ENCODE assay signal across 8 mouse cellular contexts in the genomic region with DNA sequence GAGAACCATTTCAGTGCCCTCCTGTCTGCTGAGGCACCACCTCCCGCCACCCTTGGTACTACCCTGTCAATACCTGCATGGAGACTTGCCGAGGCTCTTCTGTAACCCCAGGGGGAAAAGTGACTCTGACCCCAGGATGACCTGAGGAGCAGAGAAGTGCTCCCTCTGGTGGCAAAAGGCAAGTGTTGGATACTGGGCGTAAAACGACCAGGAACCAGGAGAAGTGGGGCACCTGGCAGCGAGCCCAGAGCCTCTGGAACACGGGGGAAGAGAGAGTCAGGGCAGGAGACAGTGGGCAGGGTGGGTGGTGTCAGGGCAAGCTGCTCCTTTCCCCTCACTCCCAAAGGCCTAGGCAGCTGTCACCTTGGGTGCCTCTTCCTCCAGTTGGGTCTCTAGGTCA. TPM values are rescaled to one million over a fixed set of nuclear protein-coding genes. Genes with fewer than 3 reads are reported as not detected.
A peak's percentile ranks its signal among the peaks of the same experiment; 100 is the strongest.
DNase-seq lines count a peak whose midpoint lies in the region; ATAC-seq lines count a peak whose summit lies in the region.

No protein-coding gene starts in this region.

- peaks cover 60% of the 10 kb centered on the region for H3K4me1 ChIP-seq in forebrain, embryonic 13.5 days
- peaks cover 23% of the 10 kb centered on the region for H3K4me1 ChIP-seq in forebrain, embryonic 11.5 days (replicated peaks; ENCODE audit: control insufficient read depth, insufficient read depth, low read length)

- no peak overlapping the region for H3K4me2 ChIP-seq in forebrain, embryonic 13.5 days
- H3K4me2 ChIP-seq in forebrain, embryonic 11.5 days (ENCODE audit: low read depth, low read length, severe bottlenecking), result no peak overlapping the region

- 20% methylated on average over 6 of the region's 6 CpGs for WGBS in forebrain, embryonic 13.5 days
- WGBS in forebrain, embryonic 11.5 days, result 42% methylated on average over 6 of the region's 6 CpGs

- H3K27ac ChIP-seq in forebrain, embryonic 13.5 days, result no peak overlapping the region
- H3K27ac ChIP-seq in forebrain, embryonic 11.5 days (ENCODE audit: low read depth, low read length), result no peak overlapping the region

- H3K36me3 ChIP-seq in forebrain, embryonic 13.5 days (ENCODE audit: poor library complexity, severe bottlenecking), result peaks cover 35% of the 10 kb centered on the region
- H3K36me3 ChIP-seq in forebrain, embryonic 11.5 days (ENCODE audit: control insufficient read depth, insufficient read depth, low read length), result peaks cover 2% of the 10 kb centered on the region; the same call in 1 of the 2 replicates

- intact Hi-C loops in heart, postnatal 10 days (cut with DNase I), result no loop called here

- DNase-seq in forebrain, embryonic 11.5 days (ENCODE audit: low spot score), result no peak
- DNase-seq in right cerebral cortex, adult 18-20 months, result peak; percentile 60
- no peak for DNase-seq in right cerebral cortex, postnatal 36 days (ENCODE audit: low spot score in 2 of 2)
- peak; percentile 82 for DNase-seq in cerebellum, adult 9-10 months
- peak; percentile 51 to 76 for DNase-seq in heart, postnatal 10 days
- no peak for DNase-seq in yolk sac, embryonic 10.5 days (ENCODE audit: low spot score)

- no peaks in the 10 kb centered on the region for H3K27me3 ChIP-seq in forebrain, embryonic 13.5 days
- no peaks in the 10 kb centered on the region; the same call in 1 of the 2 replicates for H3K27me3 ChIP-seq in forebrain, embryonic 11.5 days (ENCODE audit: control insufficient read depth, insufficient read depth, low read length)

- no peak overlapping the region for H3K4me3 ChIP-seq in forebrain, embryonic 13.5 days
- H3K4me3 ChIP-seq in forebrain, embryonic 11.5 days (ENCODE audit: low read depth, low read length), result no peak overlapping the region

- H3K9ac ChIP-seq in forebrain, embryonic 13.5 days, result peak overlapping the region; percentile 48; the same call in 1 of the 2 replicates
- H3K9ac ChIP-seq in forebrain, embryonic 11.5 days (ENCODE audit: low read length), result no peak overlapping the region

- H3K9me3 ChIP-seq in forebrain, embryonic 13.5 days (replicated peaks), result no peaks in the 10 kb centered on the region
- H3K9me3 ChIP-seq in forebrain, embryonic 11.5 days (ENCODE audit: control insufficient read depth, low read length), result no peaks in the 10 kb centered on the region

- ATAC-seq in forebrain, embryonic 13.5 days, result no peak
- no peak for ATAC-seq in forebrain, embryonic 11.5 days (replicated peaks; ENCODE audit: low FRiP score)
- ATAC-seq in megakaryocyte, adult 5-6 weeks (ENCODE audit: poor library complexity, severe bottlenecking), result peak; percentile 28

RNA-seq across cellular contexts. Expression of gene Slc25a22, which starts 2.9 kb away (rescaled TPM):
- polyA plus RNA-seq in forebrain, embryonic 13.5 days (2015; fragmentation: Nextera tagmentation; extraction: Ambion mirVana), result 58.2 and 65.1 TPM in 2 replicates
- 43.2 and 46.0 TPM in 2 replicates for polyA plus RNA-seq in forebrain, embryonic 11.5 days (2014; fragmentation: Nextera tagmentation; extraction: Ambion mirVana)
- total RNA-seq in heart, postnatal 10 days (2021), result 10 to 100 TPM; 53.3 to 59.8 TPM
- total RNA-seq in megakaryocyte, adult 5-6 weeks (2015), result 14.6 and 15.0 TPM in 2 replicates
- 3.2 and 6.4 TPM in 2 replicates for total RNA-seq in megakaryocyte, adult 5-6 weeks (2017)

RNA-seq across cellular contexts. Expression of gene Pidd1, which starts 3.2 kb away (rescaled TPM):
- 10.9 and 13.4 TPM in 2 replicates for polyA plus RNA-seq in forebrain, embryonic 13.5 days (2015; fragmentation: Nextera tagmentation; extraction: Ambion mirVana)
- polyA plus RNA-seq in forebrain, embryonic 11.5 days (2014; fragmentation: Nextera tagmentation; extraction: Ambion mirVana), result 22.3 TPM in 2 replicates
- total RNA-seq in heart, postnatal 10 days (2021), result 1 to 10 TPM; 2.3 to 3.5 TPM
- 7.1 and 8.1 TPM in 2 replicates for total RNA-seq in megakaryocyte, adult 5-6 weeks (2015)
- total RNA-seq in megakaryocyte, adult 5-6 weeks (2017), result 6.1 and 10.5 TPM in 2 replicates

RNA-seq across cellular contexts. Expression of gene Rplp2, which starts 6.6 kb away (rescaled TPM):
- polyA plus RNA-seq in forebrain, embryonic 13.5 days (2015; fragmentation: Nextera tagmentation; extraction: Ambion mirVana), result 939 and 1,119 TPM in 2 replicates
- 935 and 968 TPM in 2 replicates for polyA plus RNA-seq in forebrain, embryonic 11.5 days (2014; fragmentation: Nextera tagmentation; extraction: Ambion mirVana)
- 1,000 to 10,000 TPM; 1,065 to 1,124 TPM for total RNA-seq in heart, postnatal 10 days (2021)
- total RNA-seq in megakaryocyte, adult 5-6 weeks (2015), result 1,660 and 1,825 TPM in 2 replicates
- 1,271 and 1,459 TPM in 2 replicates for total RNA-seq in megakaryocyte, adult 5-6 weeks (2017)

RNA-seq across cellular contexts. Expression of gene Cend1, which starts 11.3 kb away (rescaled TPM):
- polyA plus RNA-seq in forebrain, embryonic 13.5 days (2015; fragmentation: Nextera tagmentation; extraction: Ambion mirVana), result 27.3 and 27.5 TPM in 2 replicates
- 4.1 and 5.4 TPM in 2 replicates for polyA plus RNA-seq in forebrain, embryonic 11.5 days (2014; fragmentation: Nextera tagmentation; extraction: Ambion mirVana)
- total RNA-seq in heart, postnatal 10 days (2021), result 1 to 10 TPM; 1.6 TPM
- total RNA-seq in megakaryocyte, adult 5-6 weeks (2015), result 0.18 TPM in 1 of 2 replicates, not detected in the other
- not detected in 2 replicates for total RNA-seq in megakaryocyte, adult 5-6 weeks (2017)

RNA-seq across cellular contexts. Expression of gene Pnpla2, which starts 14.4 kb away (rescaled TPM):
- 19.5 and 21.0 TPM in 2 replicates for polyA plus RNA-seq in forebrain, embryonic 13.5 days (2015; fragmentation: Nextera tagmentation; extraction: Ambion mirVana)
- polyA plus RNA-seq in forebrain, embryonic 11.5 days (2014; fragmentation: Nextera tagmentation; extraction: Ambion mirVana), result 16.9 and 17.9 TPM in 2 replicates
- 100 to 1,000 TPM; 244 to 353 TPM for total RNA-seq in heart, postnatal 10 days (2021)
- 31.2 and 34.5 TPM in 2 replicates for total RNA-seq in megakaryocyte, adult 5-6 weeks (2015)
- total RNA-seq in megakaryocyte, adult 5-6 weeks (2017), result 9.1 and 12.3 TPM in 2 replicates

Comparison
In these comparisons a context has a peak if more than half of its experiments do, and no peak if none do; other contexts are left out.
1. DNase-seq: peak in right cerebral cortex, adult 18-20 months (single experiment), cerebellum, adult 9-10 months (single experiment) and heart, postnatal 10 days (2 of 2); none in forebrain, embryonic 11.5 days (single experiment), right cerebral cortex, postnatal 36 days (0 of 2) and yolk sac, embryonic 10.5 days (single experiment).